Mouse (Mus musculus) adrenal gland, postnatal 0 days (tissue): ENCODE results near the gene Gm8439. TPM values are rescaled to one million over a fixed set of nuclear protein-coding genes. Genes with fewer than 3 reads are reported as not detected.

ENCODE experiments used
- polyA plus RNA-seq: library from polyadenylated mRNA; unstranded; fragments of >200 nt; fragmentation: Nextera tagmentation; extraction: Ambion mirVana; gene quantifications from 2 replicates; pipeline ENCODE4 v1.2.1, GENCODE M21; 2015

The Gm8439 gene
- polyA plus RNA-seq = not detected in 2 replicates

GRCm38 (mm10) chr4:120588445-120588844, at the start of gene Gm8439:
Gene Gm8439 (plus strand): TSS chr4:120588745.

GRCm38 (mm10) chr4:120569486-120570437, 18.8 kb upstream of the Gm8439 start, which contains the start of gene Ctps:
Gene Ctps (minus strand): TSS chr4:120570276.

Other genes starting within 250 kb of the Gm8439 start
- 25.1 and 27.3 TPM in 2 replicates for gene Scmh1, start 183.5 kb upstream of the Gm8439 start, polyA plus RNA-seq
- gene Slfnl1, start 56.5 kb upstream of the Gm8439 start, polyA plus RNA-seq = not detected in 2 replicates
- 24.7 and 27.7 TPM in 2 replicates for gene Ctps, start 18.5 kb upstream of the Gm8439 start, polyA plus RNA-seq
- 5.8 and 15.0 TPM in 2 replicates for gene Cited4, start 77.8 kb downstream of the Gm8439 start, polyA plus RNA-seq
- gene Kcnq4, start 159.9 kb downstream of the Gm8439 start, polyA plus RNA-seq = 2.5 and 4.0 TPM in 2 replicates
- 45.7 and 52.4 TPM in 2 replicates for gene Nfyc, start 242.8 kb downstream of the Gm8439 start, polyA plus RNA-seq